Mouse (Mus musculus): ENCODE data around the gene Dync2h1.
"Not testable (repeated sequence)": the region's sequence is repeated elsewhere in the genome, so short reads cannot be mapped to it uniquely, and the experiment has no call there.

Dync2h1 gene

GRCm38 (mm10) chr9:7014733-7015132, 169.5 kb downstream of the Dync2h1 start:
- DNase-seq: no peak

- no peak for DNase-seq
Measured at GRCm38 (mm10) chr9:7009785-7010184, 174.5 kb downstream of the Dync2h1 start.

- no peak for DNase-seq
Measured at GRCm38 (mm10) chr9:6994865-6995264, 189.4 kb downstream of the Dync2h1 start.

- DNase-seq: peak in 1 of 2 experiments; percentile 9
Measured at GRCm38 (mm10) chr9:6994275-6994674, 190.0 kb downstream of the Dync2h1 start.

- DNase-seq: no peak
Measured at GRCm38 (mm10) chr9:6988893-6989685, 195.2 kb downstream of the Dync2h1 start.

- DNase-seq: no peak
Measured at GRCm38 (mm10) chr9:6986161-6986560, 198.1 kb downstream of the Dync2h1 start.

- no peak for DNase-seq
Measured at GRCm38 (mm10) chr9:6969171-6969570, 215.1 kb downstream of the Dync2h1 start.

- DNase-seq: no peak
Measured at GRCm38 (mm10) chr9:6965006-6965405, 219.2 kb downstream of the Dync2h1 start.

- no peak for DNase-seq
Measured at GRCm38 (mm10) chr9:6958311-6958710, 225.9 kb downstream of the Dync2h1 start.

GRCm38 (mm10) chr9:6927399-6928035, 256.7 kb downstream of the Dync2h1 start:
- peak in 1 of 2 experiments; percentile 11 for DNase-seq

GRCm38 (mm10) chr9:6913471-6913870, 270.8 kb downstream of the Dync2h1 start:
- no peak for DNase-seq

GRCm38 (mm10) chr9:6910537-6910936, 273.7 kb downstream of the Dync2h1 start:
- not testable (repeated sequence) for DNase-seq

- DNase-seq: no peak
Measured at GRCm38 (mm10) chr9:6901620-6902019, 282.6 kb downstream of the Dync2h1 start.

GRCm38 (mm10) chr9:6891331-6891730, 292.9 kb downstream of the Dync2h1 start:
- no peak for DNase-seq

GRCm38 (mm10) chr9:6881187-6881984, 302.9 kb downstream of the Dync2h1 start:
- no peak for DNase-seq
